Mouse (Mus musculus): ENCODE data around the gene Gdpd1. TPM values are rescaled to one million over a fixed set of nuclear protein-coding genes. Genes with fewer than 3 reads are reported as not detected.

Gdpd1 gene
- polyA plus RNA-seq (2015; fragmentation: Nextera tagmentation; extraction: Ambion mirVana) = 24.5 and 26.7 TPM in 2 replicates

DNA sequence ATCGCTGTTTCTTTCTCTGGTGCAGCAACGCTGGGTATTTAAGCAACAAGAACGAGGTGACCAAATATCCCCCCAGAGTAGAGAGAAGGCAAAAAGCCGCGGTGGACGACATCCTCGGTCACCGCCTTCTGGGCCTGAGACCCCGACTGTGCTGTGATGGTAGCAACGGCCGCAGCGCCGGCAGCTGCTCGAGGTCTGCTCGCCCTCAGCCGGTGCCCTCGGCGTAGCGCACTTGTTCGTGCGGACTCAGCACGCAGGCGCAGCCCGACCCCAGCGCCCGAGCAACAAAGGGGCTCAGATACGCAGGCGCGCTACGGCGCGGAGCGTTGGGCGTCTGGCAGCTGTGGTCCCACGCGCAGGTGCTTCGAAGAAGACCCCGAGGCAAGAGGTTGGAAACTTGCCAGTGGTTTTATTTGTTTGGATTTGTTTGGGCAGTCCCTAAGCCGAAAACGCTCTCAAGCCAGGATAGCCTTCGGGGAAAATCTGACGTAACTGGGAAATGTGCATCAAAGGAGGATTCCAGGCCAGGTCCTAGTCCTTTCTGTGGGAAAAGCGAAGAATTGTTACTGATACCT, at the start of gene Gdpd1:
Gene Gdpd1, minus strand, starts transcription at position 197 of the 575 bp plus-strand sequence.
- ATAC-seq (ENCODE audit: insufficient read depth, low FRiP score, low read depth) = peak; percentile 93
- Histone ChIP-seq H3K36me3 (peaks cover 12% of the 10 kb centered on the region; the same call in 1 of the 2 replicates), H3K4me1 (peaks cover 8% of the 10 kb centered on the region), H3K4me3 (replicated peaks) (peak within 1 kb of the TSS; percentile 59), H3K9me3 (no peaks in the 10 kb centered on the region), H3K9ac (peak within 1 kb of the TSS; percentile 56), H3K27me3 (replicated peaks) (no peaks in the 10 kb centered on the region), H3K4me2 (peak within 1 kb of the TSS; percentile 97), H3K27ac (peak within 1 kb of the TSS; percentile 61)
- under 1% methylated on average over 43 of the region's 43 CpGs for WGBS

DNA sequence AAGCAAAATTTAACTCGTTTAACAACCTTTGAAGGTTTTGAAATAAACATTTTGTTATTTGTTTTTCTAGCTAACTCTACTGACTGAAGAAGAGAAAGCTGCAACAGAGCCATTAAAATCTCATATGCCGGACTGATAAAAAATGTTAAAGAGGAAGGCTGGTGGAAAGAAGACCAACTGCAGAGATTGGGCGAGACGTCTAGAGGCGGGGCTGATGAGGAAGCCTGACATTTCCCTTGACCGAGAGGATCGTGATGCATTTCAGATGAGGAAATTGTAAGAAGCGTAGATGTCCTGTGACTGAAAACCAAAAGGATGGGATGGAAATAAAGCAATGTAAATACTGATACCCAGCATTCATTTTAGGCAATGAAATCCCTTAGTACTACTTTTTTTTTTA, 48.0 kb upstream of the Gdpd1 start:
- H3K4me3 ChIP-seq (replicated peaks) = no peak overlapping the region
- H3K27ac ChIP-seq = no peak overlapping the region
- no peak overlapping the region for H3K4me2 ChIP-seq
- no peaks in the 10 kb centered on the region for H3K27me3 ChIP-seq (replicated peaks)
- no peaks in the 10 kb centered on the region for H3K4me1 ChIP-seq
- no peak overlapping the region for H3K9ac ChIP-seq
- no peak for ATAC-seq (ENCODE audit: insufficient read depth, low FRiP score, low read depth)
- no peaks in the 10 kb centered on the region for H3K9me3 ChIP-seq
- H3K36me3 ChIP-seq = peaks cover 29% of the 10 kb centered on the region
- WGBS = 79% methylated on average over 8 of the region's 8 CpGs

DNA sequence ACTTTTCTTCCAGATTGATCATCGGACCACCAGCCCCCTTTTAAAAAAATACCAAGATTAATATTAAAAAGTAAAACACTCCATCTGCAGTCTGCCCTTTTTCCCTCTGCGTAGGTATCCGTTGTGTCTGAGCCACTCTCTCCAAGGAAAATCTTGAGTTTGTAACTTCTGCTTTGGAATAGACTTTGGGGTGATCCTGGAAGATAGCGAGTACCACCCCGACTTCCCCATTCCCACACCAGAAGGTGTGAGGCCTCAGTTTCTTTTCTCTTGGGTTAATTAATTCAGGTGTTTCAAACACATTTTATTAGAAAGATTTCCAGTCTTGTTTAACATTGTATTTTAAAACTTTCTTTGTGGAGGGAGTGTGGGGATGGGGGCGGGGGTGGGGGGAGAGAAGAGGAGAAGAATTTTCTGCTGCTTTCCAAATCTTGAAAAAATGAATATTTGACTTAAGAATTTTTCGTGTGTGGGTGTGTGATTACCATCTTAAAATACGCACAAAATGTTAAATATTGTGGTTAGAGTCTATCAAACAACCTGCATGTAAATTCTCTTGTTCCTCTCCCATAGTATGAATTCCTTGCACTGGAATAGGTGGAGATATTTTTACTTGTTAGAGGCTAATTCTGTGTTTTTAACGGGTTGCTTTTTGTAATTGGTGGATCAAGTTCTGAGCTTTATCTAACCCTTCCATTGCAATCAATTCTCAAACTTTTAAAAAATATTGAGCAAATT, 36.5 kb upstream of the Gdpd1 start:
- peak overlapping the region; percentile 93 for H3K27ac ChIP-seq
- 3% methylated on average over 9 of the region's 9 CpGs for WGBS

DNA sequence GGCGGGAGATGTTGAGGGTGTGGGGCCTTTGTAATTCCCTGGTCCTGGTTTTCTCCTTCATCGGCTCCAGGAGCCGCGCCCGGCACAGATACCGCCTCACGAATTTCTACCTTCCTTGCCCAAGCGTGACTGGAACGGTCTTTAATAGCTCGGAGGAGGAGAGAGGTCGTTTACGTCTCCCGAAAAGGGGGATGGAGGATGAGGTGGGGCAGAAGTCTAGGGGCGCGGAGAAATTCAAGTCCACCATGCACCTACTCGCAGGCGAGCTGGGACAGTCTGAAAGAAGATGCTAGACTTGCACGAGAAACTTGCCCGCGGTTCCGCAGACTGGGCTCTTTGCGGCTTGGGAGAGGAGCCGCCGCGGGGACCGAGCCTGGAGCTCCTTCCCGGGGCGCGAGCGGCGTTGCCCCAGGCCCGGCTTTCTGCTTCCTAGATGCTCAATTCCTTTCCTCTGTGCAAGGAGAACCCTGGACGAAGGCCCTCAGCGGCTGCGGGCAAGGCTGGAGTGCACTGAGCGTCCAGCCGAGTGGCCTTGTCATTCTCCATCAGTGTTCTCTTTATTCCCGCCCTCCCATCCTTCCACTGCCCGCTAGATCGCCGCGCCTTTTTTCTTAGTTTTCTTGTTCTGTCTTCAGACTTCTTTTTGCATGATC, 35.8 kb upstream of the Gdpd1 start:
- H3K4me3 ChIP-seq (replicated peaks) = peak overlapping the region; percentile 80
- no peak for ATAC-seq (ENCODE audit: insufficient read depth, low FRiP score, low read depth)
- no peaks in the 10 kb centered on the region for H3K9me3 ChIP-seq
- peak overlapping the region; percentile 53 for H3K4me2 ChIP-seq
- WGBS = under 1% methylated on average over 42 of the region's 42 CpGs
- no peaks in the 10 kb centered on the region for H3K27me3 ChIP-seq (replicated peaks)
- peak overlapping the region; percentile 71 for H3K9ac ChIP-seq
- peaks cover 11% of the 10 kb centered on the region for H3K36me3 ChIP-seq
- peak overlapping the region; percentile 93 for H3K27ac ChIP-seq
- H3K4me1 ChIP-seq = peaks cover 6% of the 10 kb centered on the region; the same call in 1 of the 2 replicates

More for the DNA sequence above, 36.5 kb upstream of the Gdpd1 start:
- peak overlapping the region; percentile 71; the same call in 1 of the 2 replicates for H3K9ac ChIP-seq
- H3K9me3 ChIP-seq = no peaks in the 10 kb centered on the region
- no peak for ATAC-seq (ENCODE audit: insufficient read depth, low FRiP score, low read depth)
- H3K4me1 ChIP-seq = peaks cover 6% of the 10 kb centered on the region; the same call in 1 of the 2 replicates
- H3K36me3 ChIP-seq = peaks cover 11% of the 10 kb centered on the region
- H3K4me3 ChIP-seq (replicated peaks) = peak overlapping the region; percentile 80
- peak overlapping the region; percentile 53 for H3K4me2 ChIP-seq
- no peaks in the 10 kb centered on the region for H3K27me3 ChIP-seq (replicated peaks)

DNA sequence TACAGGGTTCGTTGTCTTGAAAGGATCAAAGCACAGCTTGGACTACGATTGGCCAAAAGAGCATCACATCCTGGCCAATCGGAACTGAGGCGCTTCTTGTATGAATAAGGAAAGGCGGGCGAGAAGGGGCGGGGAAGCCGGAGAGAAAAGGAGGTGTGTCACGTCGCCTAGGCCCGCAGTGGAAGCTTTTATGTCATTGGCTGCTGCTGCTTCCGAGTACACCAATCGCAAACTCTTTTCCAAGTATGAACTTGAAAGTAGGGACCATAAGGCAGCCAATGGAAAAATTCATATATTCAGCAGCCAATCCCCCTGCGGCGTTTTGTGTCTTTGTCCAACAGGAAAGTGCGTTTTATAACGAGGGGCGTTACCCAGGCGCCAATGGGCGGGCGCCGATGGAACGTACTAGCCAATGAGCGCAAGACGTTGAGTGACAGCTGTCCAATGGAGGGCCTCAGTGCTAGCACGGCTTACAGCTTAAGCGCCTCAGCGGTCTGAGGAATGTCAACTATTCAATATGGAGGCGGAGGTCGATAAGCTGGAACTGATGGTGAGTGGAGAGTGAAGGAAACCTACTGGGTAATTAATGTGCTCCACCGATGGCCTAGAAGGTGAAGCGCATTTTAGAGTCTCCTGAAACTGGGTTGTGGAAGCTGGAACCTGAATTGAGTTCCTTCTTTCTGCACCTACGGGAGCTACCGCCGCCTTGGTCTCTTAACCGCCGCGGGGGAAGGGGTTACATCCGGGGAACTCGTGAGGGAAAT, 35.1 kb upstream of the Gdpd1 start, which contains the start of gene Ska2:
Gene Ska2, plus strand, starts transcription at position 480 of the 764 bp plus-strand sequence.
- no peaks in the 10 kb centered on the region for H3K9me3 ChIP-seq
- peaks cover 13% of the 10 kb centered on the region for H3K36me3 ChIP-seq
- peak; percentile 98 for ATAC-seq (ENCODE audit: insufficient read depth, low FRiP score, low read depth)
- peak within 1 kb of the TSS; percentile 93 for H3K27ac ChIP-seq
- WGBS = under 1% methylated on average over 40 of the region's 40 CpGs
- peak within 1 kb of the TSS; percentile 80 for H3K4me3 ChIP-seq (replicated peaks)
- peak within 1 kb of the TSS; percentile 53 for H3K4me2 ChIP-seq
- H3K9ac ChIP-seq = peak within 1 kb of the TSS; percentile 71
- no peaks in the 10 kb centered on the region for H3K27me3 ChIP-seq (replicated peaks)
- peaks cover 6% of the 10 kb centered on the region; the same call in 1 of the 2 replicates for H3K4me1 ChIP-seq

DNA sequence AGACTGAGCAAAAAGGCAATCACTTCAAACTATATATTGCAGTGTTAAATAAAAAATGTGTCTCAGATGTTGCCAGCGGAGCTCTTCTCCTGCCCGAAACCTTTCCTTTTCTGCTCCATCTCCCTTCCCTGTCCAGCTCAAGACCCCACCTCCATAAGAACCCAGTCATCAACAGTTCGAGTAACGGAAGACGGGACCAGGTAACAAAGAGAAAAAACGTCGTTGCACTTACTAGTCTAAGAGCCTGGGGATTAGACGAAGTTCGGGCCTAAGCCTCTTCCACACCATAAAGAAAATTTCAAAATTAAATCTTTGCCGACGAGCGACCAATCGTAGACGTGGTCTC, 34.5 kb upstream of the Gdpd1 start, which contains the start of gene Prr11:
Gene Prr11, minus strand, starts transcription at position 300 of the 346 bp plus-strand sequence.
- H3K4me2 ChIP-seq = peak within 1 kb of the TSS; percentile 53
- no peak for ATAC-seq (ENCODE audit: insufficient read depth, low FRiP score, low read depth)
- H3K4me3 ChIP-seq (replicated peaks) = peak within 1 kb of the TSS; percentile 80
- peak within 1 kb of the TSS; percentile 93 for H3K27ac ChIP-seq
- under 1% methylated on average over 14 of the region's 14 CpGs for WGBS
- no peaks in the 10 kb centered on the region for H3K9me3 ChIP-seq
- no peaks in the 10 kb centered on the region for H3K27me3 ChIP-seq (replicated peaks)
- peaks cover 14% of the 10 kb centered on the region for H3K36me3 ChIP-seq
- H3K9ac ChIP-seq = peak within 1 kb of the TSS; percentile 71
- H3K4me1 ChIP-seq = peaks cover 6% of the 10 kb centered on the region; the same call in 1 of the 2 replicates

DNA sequence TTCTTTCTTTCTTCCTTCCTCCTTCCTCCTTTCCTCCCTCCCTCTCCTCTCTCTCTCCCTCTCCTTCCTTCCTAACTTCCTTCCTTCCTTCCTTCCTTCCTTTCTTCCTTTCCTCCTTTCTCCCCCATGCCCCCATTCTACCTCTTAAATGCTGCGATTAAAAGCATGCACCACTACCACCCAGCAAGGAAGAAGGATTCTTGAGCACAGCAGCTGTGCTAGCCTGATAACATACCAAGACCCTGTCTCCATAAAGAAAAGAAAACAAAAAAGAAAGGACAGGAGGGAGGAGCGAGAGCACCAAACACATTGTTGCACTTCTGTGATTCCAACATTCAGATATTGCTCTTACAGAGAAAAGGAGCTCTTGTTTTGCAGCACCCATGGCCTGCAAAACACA, 13.3 kb upstream of the Gdpd1 start:
- H3K4me3 ChIP-seq (replicated peaks) = peak overlapping the region; percentile 97
- peak overlapping the region; percentile 77; the same call in 1 of the 2 replicates for H3K27ac ChIP-seq
- peaks cover 20% of the 10 kb centered on the region for H3K4me1 ChIP-seq
- peak overlapping the region; percentile 76 for H3K4me2 ChIP-seq
- no peaks in the 10 kb centered on the region for H3K9me3 ChIP-seq
- peaks cover 15% of the 10 kb centered on the region for H3K36me3 ChIP-seq
- 53% methylated on average over 2 of the region's 2 CpGs for WGBS
- no peak for ATAC-seq (ENCODE audit: insufficient read depth, low FRiP score, low read depth)
- H3K27me3 ChIP-seq (replicated peaks) = no peaks in the 10 kb centered on the region
- H3K9ac ChIP-seq = no peak overlapping the region

DNA sequence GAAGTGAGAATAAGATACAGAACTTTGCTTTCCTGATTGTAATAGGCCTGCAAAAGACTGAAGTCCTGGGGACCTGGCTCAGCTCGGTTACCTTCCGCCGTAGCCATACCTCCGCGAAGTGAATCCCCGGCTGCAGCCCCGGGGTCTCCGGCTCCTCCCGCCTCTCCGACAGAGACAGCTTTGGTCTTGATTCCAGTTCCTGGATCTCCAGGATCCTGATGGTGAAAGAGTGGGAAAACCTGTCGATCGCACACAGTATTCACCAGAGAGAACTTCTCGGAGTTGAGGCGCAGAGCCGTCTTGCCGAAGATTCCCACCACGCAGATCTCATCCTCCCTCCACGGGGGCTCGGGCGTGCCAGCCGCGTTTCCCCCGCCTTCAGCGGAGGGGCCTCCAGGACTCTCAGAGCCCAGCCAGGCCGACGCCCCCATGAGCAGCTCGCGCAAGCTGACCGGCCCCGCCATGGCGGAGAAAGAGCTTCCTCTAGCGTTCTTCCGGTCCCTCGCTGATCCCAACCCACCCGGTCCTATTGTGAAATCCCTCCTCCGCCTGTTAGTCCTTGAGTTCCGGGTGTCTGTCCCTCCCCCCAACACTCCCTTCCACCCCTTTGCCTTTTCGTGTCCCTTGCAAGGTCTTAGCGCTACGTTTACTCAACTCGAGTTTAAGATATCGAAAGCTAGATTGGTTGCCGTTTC, 12.6 kb upstream of the Gdpd1 start, which contains the start of gene Smg8:
Gene Smg8, minus strand, starts transcription at position 485 of the 695 bp plus-strand sequence.
- peak; percentile 89 for ATAC-seq (ENCODE audit: insufficient read depth, low FRiP score, low read depth)
- peak within 1 kb of the TSS; percentile 97 for H3K4me3 ChIP-seq (replicated peaks)
- H3K4me2 ChIP-seq = peak within 1 kb of the TSS; percentile 76
- peak within 1 kb of the TSS; percentile 77 for H3K27ac ChIP-seq
- H3K4me1 ChIP-seq = peaks cover 20% of the 10 kb centered on the region
- H3K27me3 ChIP-seq (replicated peaks) = no peaks in the 10 kb centered on the region
- H3K9me3 ChIP-seq = no peaks in the 10 kb centered on the region
- H3K36me3 ChIP-seq = peaks cover 10% of the 10 kb centered on the region
- WGBS = under 1% methylated on average over 43 of the region's 43 CpGs
- peak within 1 kb of the TSS; percentile 98 for H3K9ac ChIP-seq

DNA sequence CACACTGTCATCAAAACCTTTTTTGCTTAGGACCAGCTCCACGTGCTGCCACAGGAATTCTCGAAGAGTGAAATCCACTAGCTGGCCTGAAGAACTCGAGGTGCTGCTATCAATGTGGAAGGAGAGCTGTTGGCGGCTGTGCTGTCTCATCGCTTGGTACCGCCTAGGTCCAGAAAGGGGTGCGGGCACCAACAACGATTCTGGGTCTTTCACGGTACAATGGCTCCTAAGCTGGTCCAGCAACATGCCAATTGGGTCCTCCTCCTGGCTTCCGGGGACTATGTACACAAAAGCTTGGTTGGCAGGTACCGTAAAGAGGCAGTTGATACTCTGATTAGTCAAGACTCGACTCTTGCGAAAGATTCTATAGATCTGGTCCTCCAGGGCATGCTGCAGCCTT, 11.6 kb upstream of the Gdpd1 start:
- H3K4me1 ChIP-seq = peaks cover 20% of the 10 kb centered on the region
- H3K36me3 ChIP-seq = peaks cover 7% of the 10 kb centered on the region
- peak overlapping the region; percentile 76 for H3K4me2 ChIP-seq
- no peak overlapping the region for H3K27ac ChIP-seq
- H3K9me3 ChIP-seq = no peaks in the 10 kb centered on the region
- 83% methylated on average over 13 of the region's 13 CpGs for WGBS
- peak overlapping the region; percentile 97 for H3K4me3 ChIP-seq (replicated peaks)
- H3K27me3 ChIP-seq (replicated peaks) = no peaks in the 10 kb centered on the region
- H3K9ac ChIP-seq = peak overlapping the region; percentile 98; the same call in 1 of the 2 replicates
- no peak for ATAC-seq (ENCODE audit: insufficient read depth, low FRiP score, low read depth)

DNA sequence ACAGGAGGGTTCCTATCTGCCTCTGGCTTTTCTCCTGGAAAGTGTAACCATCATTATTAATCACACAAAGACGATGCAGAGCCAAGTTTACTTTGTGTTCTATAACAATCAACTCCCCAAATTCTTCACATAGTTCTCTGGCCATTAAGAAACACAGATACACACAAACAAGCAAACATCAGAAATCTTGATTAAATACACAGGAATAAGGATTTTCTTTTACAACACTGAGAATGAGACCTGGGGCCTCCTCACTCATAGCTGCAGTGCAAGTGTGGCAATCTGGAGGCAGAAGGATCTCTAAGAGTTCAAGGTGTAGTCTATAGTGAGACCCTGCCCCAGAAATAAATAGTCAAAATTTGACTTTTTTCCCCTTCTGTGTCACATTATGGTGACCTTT, 9.8 kb upstream of the Gdpd1 start:
- no peak for ATAC-seq (ENCODE audit: insufficient read depth, low FRiP score, low read depth)
- WGBS = 56% methylated on average over 1 of the region's 1 CpGs
- peak overlapping the region; percentile 5; the same call in 1 of the 2 replicates for H3K4me2 ChIP-seq
- H3K4me1 ChIP-seq = peaks cover 20% of the 10 kb centered on the region
- H3K27me3 ChIP-seq (replicated peaks) = no peaks in the 10 kb centered on the region
- no peak overlapping the region for H3K4me3 ChIP-seq (replicated peaks)
- H3K9ac ChIP-seq = no peak overlapping the region
- peaks cover 15% of the 10 kb centered on the region for H3K36me3 ChIP-seq
- no peak overlapping the region for H3K27ac ChIP-seq
- H3K9me3 ChIP-seq = no peaks in the 10 kb centered on the region

All from stomach, embryonic 15.5 days (tissue).